Mouse (Mus musculus) lung, postnatal 14 days (tissue): ENCODE data around the gene 4833427G06Rik.
"Not testable (repeated sequence)": the region's sequence is repeated elsewhere in the genome, so short reads cannot be mapped to it uniquely, and the experiment has no call there.

Experiments used
- DNase-seq: peaks from one replicate; pipeline ENCODE4 v3.0.0; 2021

4833427G06Rik gene

GRCm38 (mm10) chr9:51101756-51102425, at the start of gene 4833427G06Rik:
TSS of gene 4833427G06Rik (minus strand) at chr9:51102078.
- DNase-seq: peak; percentile 35

- no peak for DNase-seq
Measured at GRCm38 (mm10) chr9:51147294-51147693, 45.4 kb upstream of the 4833427G06Rik start.

GRCm38 (mm10) chr9:51146496-51146895, 44.6 kb upstream of the 4833427G06Rik start:
- no peak for DNase-seq

GRCm38 (mm10) chr9:51144218-51144617, 42.3 kb upstream of the 4833427G06Rik start:
- no peak for DNase-seq

- no peak for DNase-seq
Measured at GRCm38 (mm10) chr9:51143437-51143836, 41.6 kb upstream of the 4833427G06Rik start.

- DNase-seq: no peak
Measured at GRCm38 (mm10) chr9:51140711-51141110, 38.8 kb upstream of the 4833427G06Rik start.

GRCm38 (mm10) chr9:51139401-51139800, 37.5 kb upstream of the 4833427G06Rik start:
- not testable (repeated sequence) for DNase-seq

GRCm38 (mm10) chr9:51138301-51138700, 36.4 kb upstream of the 4833427G06Rik start:
- no peak for DNase-seq

- no peak for DNase-seq
Measured at GRCm38 (mm10) chr9:51137836-51138235, 36.0 kb upstream of the 4833427G06Rik start.

GRCm38 (mm10) chr9:51137432-51137831, 35.6 kb upstream of the 4833427G06Rik start:
- no peak for DNase-seq

GRCm38 (mm10) chr9:51136985-51137384, 35.1 kb upstream of the 4833427G06Rik start:
- DNase-seq: peak; percentile 48

GRCm38 (mm10) chr9:51114767-51115166, 12.9 kb upstream of the 4833427G06Rik start:
- no peak for DNase-seq

GRCm38 (mm10) chr9:51105751-51106150, 3.9 kb upstream of the 4833427G06Rik start:
- DNase-seq: no peak

GRCm38 (mm10) chr9:51103808-51104514, 2.1 kb upstream of the 4833427G06Rik start:
- DNase-seq: peak; percentile 13

GRCm38 (mm10) chr9:51102963-51103807, 1.3 kb upstream of the 4833427G06Rik start:
- DNase-seq: peak; percentile 50

GRCm38 (mm10) chr9:51096306-51096705, 5.6 kb downstream of the 4833427G06Rik start:
- no peak for DNase-seq

- no peak for DNase-seq
Measured at GRCm38 (mm10) chr9:51093697-51094096, 8.2 kb downstream of the 4833427G06Rik start.

- DNase-seq: no peak
Measured at GRCm38 (mm10) chr9:51081614-51082013, 20.3 kb downstream of the 4833427G06Rik start.

- peak; percentile 88 for DNase-seq
Measured at GRCm38 (mm10) chr9:51076979-51077315, 24.9 kb downstream of the 4833427G06Rik start, which contains the start of gene Layn. TSS of gene Layn (minus strand) at chr9:51077094.

GRCm38 (mm10) chr9:51076300-51076978, 25.4 kb downstream of the 4833427G06Rik start:
- DNase-seq: peak; percentile 18

- DNase-seq: peak; percentile 41
Measured at GRCm38 (mm10) chr9:51075780-51076179, 26.1 kb downstream of the 4833427G06Rik start.

- no peak for DNase-seq
Measured at GRCm38 (mm10) chr9:51070801-51071200, 31.1 kb downstream of the 4833427G06Rik start.

GRCm38 (mm10) chr9:51068202-51068601, 33.7 kb downstream of the 4833427G06Rik start:
- DNase-seq: no peak
